Comparison of ENCODE assay signal across 20 mouse cellular contexts in the genomic region with DNA sequence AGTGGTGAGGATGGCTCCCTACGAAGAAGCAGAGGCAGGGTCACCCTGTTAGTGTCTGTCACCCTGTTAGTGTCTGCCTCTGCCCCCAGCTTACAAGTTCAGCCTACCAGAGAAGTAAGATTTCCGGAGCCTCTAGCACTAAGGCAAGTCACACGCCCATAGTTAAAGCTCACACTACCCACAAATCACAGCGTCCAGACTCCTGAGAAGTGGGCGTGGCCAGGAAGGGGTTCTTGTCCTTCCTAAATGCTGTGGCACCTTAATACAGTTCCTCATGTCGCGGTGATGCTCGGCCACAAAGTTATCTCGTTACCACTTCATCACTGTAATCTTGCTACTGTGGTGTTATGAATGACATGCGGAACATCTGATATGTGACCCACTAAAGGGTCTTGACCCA. TPM values are rescaled to one million over a fixed set of nuclear protein-coding genes. Genes with fewer than 3 reads are reported as not detected.
"Had no signal": no experiment of that assay in that cellular context is flagged by ENCODE, and none has a peak within 500 bp of the region (broad histone marks: within the 10 kb centered on the region; RNA-seq: fewer than 3 reads in every experiment).

No protein-coding gene starts in this region.

- H3K4me3 ChIP-seq: megakaryocyte, embryonic 14.5 days; midbrain, embryonic 12.5 days; midbrain, embryonic 15.5 days; neural tube, embryonic 12.5 days; stomach, embryonic 15.5 days had no signal

- H3K4me1 ChIP-seq: midbrain, embryonic 12.5 days; midbrain, embryonic 15.5 days; neural tube, embryonic 12.5 days; stomach, embryonic 15.5 days had no signal

- ATAC-seq: midbrain, embryonic 15.5 days had no signal

- H3K36me3 ChIP-seq: midbrain, embryonic 12.5 days; neural tube, embryonic 12.5 days; stomach, embryonic 15.5 days had no signal

- H3K27me3 ChIP-seq: midbrain, embryonic 15.5 days; neural tube, embryonic 12.5 days; stomach, embryonic 15.5 days had no signal

- H3K27ac ChIP-seq: liver, embryonic 14.5 days; macrophage; midbrain, embryonic 12.5 days; midbrain, embryonic 15.5 days; neural tube, embryonic 12.5 days; stomach, embryonic 15.5 days; stomach, postnatal 0 days had no signal

- H3K4me2 ChIP-seq: lung, embryonic 14.5 days; midbrain, embryonic 12.5 days; midbrain, embryonic 15.5 days; neural tube, embryonic 12.5 days; stomach, embryonic 15.5 days had no signal

- H3K9me3 ChIP-seq: midbrain, embryonic 12.5 days; midbrain, embryonic 15.5 days; neural tube, embryonic 12.5 days; stomach, embryonic 15.5 days had no signal

- DNase-seq: lung, adult 18-20 months; lung, embryonic 14.5 days; lung, postnatal 10 days; lung, postnatal 36 days; retina, postnatal 1 day; right cerebral cortex, adult 18-20 months; right cerebral cortex, postnatal 25 days; right cerebral cortex, postnatal 4 days; spleen, adult 18-20 months; thymus, adult 2 months; thymus, postnatal 25 days; thymus, postnatal 4 days had no signal

- H3K9ac ChIP-seq: liver, embryonic 14.5 days; lung, embryonic 14.5 days; midbrain, embryonic 12.5 days; midbrain, embryonic 15.5 days; neural tube, embryonic 12.5 days; stomach, embryonic 15.5 days had no signal

RNA-seq across cellular contexts. Expression of a gene that starts 38.2 kb away (rescaled TPM):
- polyA plus RNA-seq: macrophage had no signal
